In genomic region chr16:4663806-4664205, GRCm38 (mm10) we compare ENCODE assay signal across 20 mouse cellular contexts.
"Had no signal": no experiment of that assay in that cellular context is flagged by ENCODE, and none has a peak within 500 bp of the region (broad histone marks: within the 10 kb centered on the region; RNA-seq: fewer than 3 reads in every experiment).

No protein-coding gene starts in this region.

- H3K27me3 ChIP-seq: liver, embryonic 15.5 days; lung, embryonic 15.5 days; midbrain, embryonic 13.5 days; neural tube, embryonic 13.5 days; neural tube, embryonic 15.5 days had no signal

- H3K9ac ChIP-seq: liver, embryonic 15.5 days; liver, postnatal 0 days; lung, embryonic 15.5 days; midbrain, embryonic 13.5 days; neural tube, embryonic 13.5 days; neural tube, embryonic 15.5 days had no signal

- DNase-seq: liver, postnatal 0 days; lung, adult 2 months; lung, postnatal 4 days; retina, postnatal 1 day; right cerebral cortex, adult 18-20 months; right cerebral cortex, postnatal 25 days; right cerebral cortex, postnatal 4 days; spleen, adult 18-20 months; thymus, adult 18-20 months; thymus, postnatal 14 days; thymus, postnatal 36 days had no signal

- ATAC-seq: liver, postnatal 0 days; lung, postnatal 0 days; midbrain, embryonic 13.5 days; midbrain, embryonic 16.5 days had no signal

- H3K27ac ChIP-seq: liver, embryonic 15.5 days; lung, embryonic 15.5 days; midbrain, embryonic 10.5 days; midbrain, embryonic 13.5 days; neural tube, embryonic 13.5 days; neural tube, embryonic 15.5 days had no signal

- H3K9me3 ChIP-seq: liver, embryonic 15.5 days; lung, embryonic 15.5 days; midbrain, embryonic 10.5 days; midbrain, embryonic 13.5 days; neural tube, embryonic 13.5 days; neural tube, embryonic 15.5 days had no signal

- H3K4me2 ChIP-seq: liver, embryonic 15.5 days; lung, embryonic 15.5 days; midbrain, embryonic 13.5 days; neural tube, embryonic 13.5 days; neural tube, embryonic 15.5 days had no signal

- H3K4me3 ChIP-seq: liver, embryonic 15.5 days; lung, embryonic 15.5 days; midbrain, embryonic 10.5 days; midbrain, embryonic 13.5 days; myocyte; neural tube, embryonic 13.5 days; neural tube, embryonic 15.5 days had no signal
